Mouse (Mus musculus) left cerebral cortex, adult 2 months (tissue): ENCODE measurements around the gene Tbx20. TPM values are rescaled to one million over a fixed set of nuclear protein-coding genes. Genes with fewer than 3 reads are reported as not detected.

Experiments
- DNase-seq, 2 experiments: peaks; one replicate each; pipeline ENCODE4 v3.0.0; 2021 to 2022; ENCODE audit warnings: low spot score in 2 of 2, mixed read lengths in 1 of 2; ENCODE audit errors: extremely low spot score in 1 of 2
- H3K27ac ChIP-seq: fragments of 200-600 bp; 2 replicates; pipeline ENCODE4 v1.8.1; 2022
- H3K4me3 ChIP-seq: fragments of 200-600 bp; 2 replicates; pipeline ENCODE4 v1.8.1; 2022
- CTCF ChIP-seq: fragments of 200-600 bp; IDR thresholded peaks from 2 replicates; pipeline ENCODE4 v1.8.1; 2022; ENCODE audit warnings: antibody characterized with exemption, mild to moderate bottlenecking, moderate library complexity
- intact Hi-C: fragments of 180-260 bp; cut with DNase I; formaldehyde crosslinking; loops from one replicate; pipeline ENCODE4 v1.15.1; 2025
- total RNA-seq, 2 experiments: library from RNA; stranded (reverse); gene quantifications; 2 replicates each; pipeline ENCODE4 v1.2.3; 2021

Tbx20 gene
- total RNA-seq, 2 experiments from 2014 or later: not detected

- intact Hi-C loops: no loop called here
- Histone ChIP-seq H3K4me3 (no peak overlapping the region), H3K27ac (no peak overlapping the region)
- no peak for TF ChIP-seq CTCF
- no peak for DNase-seq
Measured at GRCm38 (mm10) chr9:24776487-24776886, 2.4 kb upstream of the Tbx20 start.

GRCm38 (mm10) chr9:24775567-24775966 lies 1.5 kb upstream of the Tbx20 start:
- Histone ChIP-seq H3K27ac (no peak overlapping the region), H3K4me3 (no peak overlapping the region)
- intact Hi-C loops: no loop called here
- DNase-seq: no peak
- no peak for TF ChIP-seq CTCF

GRCm38 (mm10) chr9:24775001-24775400 lies 898 bp upstream of the Tbx20 start:
- intact Hi-C loops: no loop called here
- no peak for TF ChIP-seq CTCF
- no peak for DNase-seq
- H3K27ac ChIP-seq: no peak overlapping the region
- H3K4me3 ChIP-seq: no peak overlapping the region

GRCm38 (mm10) chr9:24773669-24774068 lies 434 bp downstream of the Tbx20 start:
- intact Hi-C loops: no loop called here
- no peak overlapping the region for H3K4me3 ChIP-seq
- no peak for TF ChIP-seq CTCF
- no peak for DNase-seq
- no peak overlapping the region for H3K27ac ChIP-seq

GRCm38 (mm10) chr9:24773171-24773570 lies 932 bp downstream of the Tbx20 start:
- no peak for TF ChIP-seq CTCF
- Histone ChIP-seq H3K27ac (no peak overlapping the region), H3K4me3 (no peak overlapping the region)
- no peak for DNase-seq
- intact Hi-C loops: no loop called here

- TF ChIP-seq CTCF: no peak
- no peak for DNase-seq
- Histone ChIP-seq H3K27ac (no peak overlapping the region), H3K4me3 (no peak overlapping the region)
- intact Hi-C loops: no loop called here
Measured at GRCm38 (mm10) chr9:24772431-24773120, 1.5 kb downstream of the Tbx20 start.

GRCm38 (mm10) chr9:24771713-24772112 lies 2.4 kb downstream of the Tbx20 start:
- Histone ChIP-seq H3K27ac (no peak overlapping the region), H3K4me3 (no peak overlapping the region)
- intact Hi-C loops: no loop called here
- no peak for DNase-seq
- TF ChIP-seq CTCF: no peak

GRCm38 (mm10) chr9:24770941-24771405 lies 3.1 kb downstream of the Tbx20 start:
- intact Hi-C loops: no loop called here
- no peak for DNase-seq
- Histone ChIP-seq H3K4me3 (no peak overlapping the region), H3K27ac (no peak overlapping the region)
- no peak for TF ChIP-seq CTCF

GRCm38 (mm10) chr9:24770149-24770940 lies 3.8 kb downstream of the Tbx20 start:
- Histone ChIP-seq H3K27ac (no peak overlapping the region), H3K4me3 (no peak overlapping the region)
- no peak for TF ChIP-seq CTCF
- DNase-seq: no peak
- intact Hi-C loops: no loop called here

GRCm38 (mm10) chr9:24769611-24770010 lies 4.5 kb downstream of the Tbx20 start:
- Histone ChIP-seq H3K27ac (no peak overlapping the region), H3K4me3 (no peak overlapping the region)
- DNase-seq: no peak
- TF ChIP-seq CTCF: no peak
- intact Hi-C loops: no loop called here

- Histone ChIP-seq H3K4me3 (no peak overlapping the region), H3K27ac (no peak overlapping the region)
- intact Hi-C loops: no loop called here
- TF ChIP-seq CTCF: no peak
- DNase-seq: no peak
Measured at GRCm38 (mm10) chr9:24767056-24767455, 7.0 kb downstream of the Tbx20 start.

GRCm38 (mm10) chr9:24765572-24765971 lies 8.5 kb downstream of the Tbx20 start:
- intact Hi-C loops: no loop called here
- DNase-seq: no peak
- TF ChIP-seq CTCF: no peak
- no peak overlapping the region for H3K4me3 ChIP-seq
- H3K27ac ChIP-seq: no peak overlapping the region

- intact Hi-C loops: loop anchor here (5.0 kb wide), 2 partner anchors 267 to 282 kb away; no protein-coding TSS in a partner anchor
- no peak overlapping the region for H3K4me3 ChIP-seq
Measured at GRCm38 (mm10) chr9:24760461-24760860, 13.6 kb downstream of the Tbx20 start.

More at GRCm38 (mm10) chr9:24760461-24760860, 13.6 kb downstream of the Tbx20 start:
- no peak for DNase-seq
- TF ChIP-seq CTCF: peak; percentile 51
- no peak overlapping the region for H3K27ac ChIP-seq
